Mouse (Mus musculus): ENCODE results near the gene Gm9837.
"Not testable (repeated sequence)": the region's sequence is repeated elsewhere in the genome, so short reads cannot be mapped to it uniquely, and the experiment has no call there.

The Gm9837 gene

DNA sequence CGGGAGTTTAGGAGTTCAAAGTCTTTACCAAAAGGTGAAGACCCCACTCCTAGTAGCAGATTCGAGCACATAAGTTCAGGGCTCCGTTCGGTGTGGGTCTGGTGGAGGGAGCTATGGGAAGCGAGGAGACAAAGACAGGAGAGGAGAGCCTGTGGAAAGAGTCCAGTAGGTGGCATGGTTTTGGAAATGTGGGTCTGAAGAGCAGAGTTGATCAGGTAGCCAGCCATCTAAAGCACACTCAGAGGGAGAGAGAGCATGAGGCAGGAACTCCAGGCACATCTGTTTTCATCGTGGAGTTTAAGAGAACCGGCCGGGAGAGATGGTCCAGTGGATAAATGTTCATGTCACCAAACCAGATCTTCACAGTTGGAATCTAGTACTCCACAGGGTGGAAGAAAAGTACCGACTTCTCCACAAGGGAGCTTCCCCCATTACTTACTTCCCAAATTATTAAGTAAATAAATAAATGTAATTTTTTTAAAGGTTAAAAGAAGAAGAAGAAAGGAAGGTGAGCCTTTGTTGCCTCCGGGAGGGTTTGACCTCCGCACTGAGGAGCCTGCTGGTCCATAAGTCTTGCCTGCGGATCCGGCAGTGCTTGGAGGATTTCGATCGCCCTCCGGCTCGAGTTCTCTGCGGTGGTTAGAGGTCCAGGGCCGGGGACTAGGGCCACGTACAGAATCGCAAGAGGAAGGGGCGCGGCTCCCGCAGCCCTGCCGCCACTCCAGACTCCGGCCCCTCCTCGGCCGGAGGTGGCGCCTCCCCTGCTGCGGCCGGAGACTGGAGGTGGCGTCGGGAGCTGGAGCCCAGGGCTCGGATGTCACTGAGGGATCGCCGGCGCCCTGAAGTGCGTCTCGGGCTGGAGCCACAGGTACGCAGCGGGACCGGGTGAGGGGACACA is 13.6 kb downstream of the Gm9837 start, which contains the start of the genes Gm10447 and Shroom1:
Gm10447 (minus strand) TSS at position 637 of the 898 bp plus-strand sequence.
Shroom1 (plus strand) TSS at position 732 of the 898 bp plus-strand sequence.
- DNase-seq (ENCODE audit: extremely low read depth, low read depth) = no peak

DNA sequence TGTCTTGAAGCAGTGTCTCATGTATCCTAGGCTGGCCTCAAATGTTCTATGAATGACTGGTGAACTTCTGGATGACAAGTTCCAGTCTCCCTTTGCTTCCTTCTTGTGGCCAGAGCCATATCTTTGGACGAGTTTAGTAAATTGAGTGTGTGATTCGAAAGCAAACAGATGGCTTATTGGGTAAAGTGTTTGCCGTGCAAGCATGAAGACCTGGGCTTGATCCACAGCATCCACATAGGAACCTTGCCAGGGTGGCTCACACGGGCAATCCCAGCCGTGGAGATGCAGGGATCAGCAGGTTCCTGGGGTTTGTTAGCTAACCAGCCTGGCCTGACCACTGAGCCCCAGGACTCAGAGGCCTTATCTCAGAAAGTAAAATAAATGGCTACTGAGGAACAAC is 17.2 kb downstream of the Gm9837 start:
- DNase-seq (ENCODE audit: extremely low read depth, low read depth) = no peak

DNA sequence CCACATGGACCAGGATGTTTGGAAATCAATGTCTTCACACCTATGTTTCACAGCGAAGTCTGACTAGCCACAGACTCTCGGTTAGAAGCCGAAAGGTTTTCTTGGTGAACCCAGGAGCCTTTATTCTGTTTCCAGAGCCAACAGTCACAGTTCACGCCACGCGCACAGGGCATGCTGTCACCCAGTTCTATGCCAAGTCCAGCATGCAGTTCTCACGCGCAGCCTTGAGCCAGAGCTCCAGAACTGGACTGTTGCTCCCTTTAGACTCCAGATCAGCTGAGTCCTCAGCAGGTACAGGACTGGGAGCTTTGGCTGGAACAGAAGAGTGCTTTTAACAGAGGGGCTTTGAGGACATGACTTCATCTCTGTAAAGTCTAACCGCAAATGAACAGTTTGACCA is 17.9 kb downstream of the Gm9837 start:
- DNase-seq (ENCODE audit: extremely low read depth, low read depth) = no peak

DNA sequence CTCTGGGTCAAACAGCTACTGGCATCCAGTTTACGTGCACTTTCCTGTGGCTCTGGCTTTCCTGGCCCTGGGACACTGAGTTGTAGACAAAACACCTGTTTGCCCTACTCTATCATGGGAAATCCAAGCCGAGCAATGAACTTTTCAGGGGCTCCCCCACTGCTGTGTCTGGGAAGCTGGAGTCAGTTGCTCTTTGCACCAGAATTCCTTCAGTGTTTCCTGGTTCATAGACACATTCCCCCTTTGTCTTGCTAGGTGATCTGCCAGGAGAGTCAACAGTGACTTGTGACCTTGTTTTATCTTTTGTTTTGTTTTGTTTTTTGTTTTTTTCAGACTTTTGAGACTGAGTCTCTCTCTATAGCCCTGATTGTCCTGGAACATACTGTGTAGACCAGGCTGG is 18.9 kb downstream of the Gm9837 start:
- no peak for DNase-seq (ENCODE audit: extremely low read depth, low read depth)

DNA sequence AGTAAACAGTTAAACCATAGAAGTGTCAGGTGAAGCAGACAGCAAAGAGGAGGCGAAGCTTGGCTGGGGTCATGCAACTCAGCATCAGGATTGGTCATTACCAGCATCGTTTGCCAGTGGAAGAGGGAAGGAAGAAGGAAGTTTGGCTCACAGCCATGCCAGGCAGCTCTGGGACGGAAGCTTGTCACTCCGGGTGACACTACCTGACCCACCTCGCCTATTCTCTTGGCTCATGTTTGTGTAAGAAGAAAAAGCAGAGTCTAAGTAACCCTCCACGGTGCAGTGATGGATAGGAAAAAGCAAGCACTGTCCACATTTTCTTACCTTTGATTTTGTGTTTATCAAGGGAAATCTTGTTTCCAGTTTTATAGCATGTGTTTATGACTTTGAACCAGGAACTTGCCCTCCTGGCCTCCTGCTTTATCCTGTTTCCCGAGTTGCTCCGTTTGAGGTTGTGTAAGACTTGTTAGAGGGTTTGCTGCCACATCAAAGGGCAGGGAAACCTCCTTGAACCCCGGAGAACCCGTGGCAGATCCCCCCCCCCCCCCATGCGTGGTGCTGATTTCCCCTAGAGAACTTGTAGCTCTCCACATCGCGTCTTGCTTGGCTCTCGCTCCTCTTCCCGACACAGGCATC is 20.1 kb downstream of the Gm9837 start:
- no peak for DNase-seq (ENCODE audit: extremely low read depth, low read depth)

DNA sequence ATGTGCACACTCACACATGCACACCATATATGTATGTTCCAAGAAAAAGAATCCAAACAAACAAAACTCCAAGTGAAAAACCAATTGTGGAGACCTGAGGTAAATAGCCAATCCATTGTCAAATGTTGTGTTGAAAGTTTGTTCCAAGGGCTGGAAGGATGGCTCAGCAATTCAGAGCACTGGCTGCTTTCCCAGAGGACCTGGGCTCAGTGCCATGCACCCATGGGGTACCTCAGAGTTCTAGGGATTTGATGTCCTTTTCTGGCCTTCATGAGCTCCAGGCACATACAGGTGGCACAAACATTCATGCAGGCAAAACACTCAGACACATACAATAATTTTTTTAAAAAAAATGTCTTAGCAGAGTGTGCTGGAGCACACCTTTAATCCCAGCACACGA is 21.8 kb downstream of the Gm9837 start:
- no peak for DNase-seq (ENCODE audit: extremely low read depth, low read depth)

DNA sequence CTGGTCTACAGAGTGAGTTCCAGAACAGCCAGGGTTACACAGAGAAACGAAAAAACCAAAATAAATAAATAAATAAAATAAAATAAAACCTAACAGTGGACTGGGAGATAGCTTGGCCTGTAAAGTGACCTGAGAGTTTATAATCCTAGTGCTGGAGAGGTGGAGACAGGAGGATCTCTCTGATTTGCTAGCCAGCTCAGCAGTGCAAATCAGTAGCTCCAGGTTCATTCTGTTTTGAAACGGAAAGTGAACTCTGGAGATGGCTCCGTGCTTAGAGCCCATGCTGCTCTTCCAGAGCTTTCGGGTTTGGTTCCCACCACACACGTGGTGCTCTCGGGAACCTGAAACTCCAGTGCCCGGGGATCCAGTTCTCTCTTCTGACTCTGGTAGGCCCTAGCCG is 22.3 kb downstream of the Gm9837 start:
- DNase-seq (ENCODE audit: extremely low read depth, low read depth) = no peak

DNA sequence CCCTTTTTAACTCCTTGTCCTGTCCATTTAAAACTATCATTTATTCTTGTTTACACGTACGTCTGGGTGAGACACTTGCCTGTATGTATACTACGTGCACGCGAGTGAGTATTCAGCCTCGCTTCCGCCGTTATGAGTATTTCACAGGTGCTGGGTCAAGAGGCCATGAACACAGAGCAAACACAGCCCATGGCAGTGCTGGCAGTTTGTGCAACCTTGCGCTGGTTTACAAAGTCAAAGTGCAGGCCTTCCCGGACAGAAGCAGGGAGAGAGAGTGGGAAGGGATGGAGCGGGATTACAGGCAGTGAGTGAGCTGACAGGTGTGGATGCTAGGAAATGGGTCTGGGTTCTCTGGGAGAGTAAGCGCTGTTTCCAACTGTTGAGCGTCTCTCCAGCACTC is 24.1 kb downstream of the Gm9837 start:
- no peak for DNase-seq (ENCODE audit: extremely low read depth, low read depth)

DNA sequence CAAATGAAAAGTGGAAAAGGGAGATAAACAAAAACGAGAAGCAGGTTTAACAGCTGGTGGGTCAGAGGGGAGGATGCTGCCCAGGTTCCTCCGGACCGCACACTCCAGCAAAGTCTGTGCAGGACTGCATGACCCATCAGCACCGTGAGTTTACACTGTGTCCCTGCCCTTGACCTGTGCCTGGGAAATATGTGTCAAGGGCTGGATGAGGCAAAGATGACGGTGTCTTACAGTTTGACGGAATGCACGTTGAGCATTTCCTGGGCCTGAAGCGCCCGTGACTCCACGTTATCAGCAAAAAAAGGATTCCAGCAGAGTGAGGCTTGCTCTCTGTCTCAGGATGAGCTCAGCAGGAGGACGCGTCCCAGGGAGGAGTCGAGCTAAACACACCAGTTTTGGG is 24.7 kb downstream of the Gm9837 start:
- no peak for DNase-seq (ENCODE audit: extremely low read depth, low read depth)

DNA sequence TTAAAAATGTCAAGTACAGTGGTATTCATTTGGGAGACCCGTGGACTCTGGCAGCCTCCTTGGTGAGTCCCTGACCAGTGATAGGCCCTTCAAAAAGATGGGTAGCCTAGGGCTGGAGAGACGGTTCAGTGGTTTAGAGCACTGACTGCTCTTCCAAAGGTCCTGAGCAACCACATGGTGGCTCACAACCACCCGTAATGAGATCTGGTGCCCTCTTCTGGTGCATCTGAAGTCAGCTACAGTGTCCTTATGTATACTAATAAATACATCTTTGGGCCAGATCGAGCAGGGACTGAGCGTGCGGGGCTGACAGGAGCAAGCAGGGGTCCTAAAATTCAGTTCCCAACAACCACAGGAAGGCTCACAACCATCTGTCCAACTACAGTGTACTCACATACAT is 26.4 kb downstream of the Gm9837 start:
- DNase-seq (ENCODE audit: extremely low read depth, low read depth) = peak; percentile 39

DNA sequence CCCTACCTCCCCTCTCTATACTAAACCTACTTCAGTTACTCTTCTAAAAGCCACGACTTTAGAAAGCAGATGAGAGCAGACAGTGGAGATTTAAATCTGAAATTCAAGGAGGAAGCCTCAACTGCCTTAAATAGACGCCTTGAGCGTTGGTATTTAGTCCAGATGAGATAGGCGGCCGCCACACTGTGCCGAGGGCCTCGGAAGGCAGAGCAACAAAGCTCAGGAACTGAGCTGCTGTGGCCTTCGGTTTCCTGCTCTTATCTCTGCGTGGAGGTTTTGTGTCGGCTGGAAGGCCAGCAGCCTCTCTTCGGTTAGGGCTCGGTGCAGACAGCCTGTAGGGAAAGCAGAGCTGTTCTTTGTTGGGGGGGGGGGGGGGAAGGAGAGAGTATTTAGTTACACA is 28.4 kb downstream of the Gm9837 start:
- DNase-seq (ENCODE audit: extremely low read depth, low read depth) = peak; percentile 36

DNA sequence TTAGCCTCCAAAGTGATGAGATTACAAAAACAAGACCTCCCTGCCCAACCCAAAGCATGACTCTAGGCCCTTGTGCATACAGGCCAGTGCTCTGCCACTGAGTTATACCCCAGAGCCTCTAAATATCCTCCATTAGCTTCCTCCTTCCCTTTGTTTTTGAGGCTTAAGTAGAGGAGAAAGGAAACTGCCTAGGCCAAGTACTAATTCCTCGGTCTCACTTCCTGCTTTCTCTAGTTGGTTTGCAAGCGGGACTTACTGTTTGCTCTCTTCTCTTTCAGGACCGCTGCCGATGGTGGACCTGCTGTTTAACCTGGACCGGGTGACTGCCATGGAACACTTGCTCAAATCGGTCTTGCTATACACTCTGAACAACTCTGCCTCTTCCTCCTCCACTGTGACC is 33.9 kb downstream of the Gm9837 start:
- DNase-seq (ENCODE audit: extremely low read depth, low read depth) = no peak

DNA sequence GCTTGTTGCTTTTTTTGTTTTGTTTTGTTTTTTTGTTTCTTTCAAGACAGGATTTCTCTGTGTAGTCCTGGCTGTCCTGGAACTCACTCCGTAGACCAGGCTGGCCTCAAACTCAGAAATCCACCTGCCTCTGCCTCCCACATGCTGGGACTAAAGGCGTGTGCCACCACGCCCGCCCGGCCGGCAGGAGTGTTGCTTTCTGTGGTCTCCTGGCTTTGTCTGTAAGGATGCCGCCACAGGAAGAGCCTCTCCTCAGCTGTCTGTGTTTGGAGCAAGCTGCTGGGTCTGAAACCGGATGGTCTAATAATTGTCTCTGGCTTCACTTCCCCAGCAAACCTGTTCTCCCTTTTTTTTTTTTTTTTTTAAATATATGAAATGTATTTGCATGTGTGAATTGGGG is 34.8 kb downstream of the Gm9837 start:
- no peak for DNase-seq (ENCODE audit: extremely low read depth, low read depth)

DNA sequence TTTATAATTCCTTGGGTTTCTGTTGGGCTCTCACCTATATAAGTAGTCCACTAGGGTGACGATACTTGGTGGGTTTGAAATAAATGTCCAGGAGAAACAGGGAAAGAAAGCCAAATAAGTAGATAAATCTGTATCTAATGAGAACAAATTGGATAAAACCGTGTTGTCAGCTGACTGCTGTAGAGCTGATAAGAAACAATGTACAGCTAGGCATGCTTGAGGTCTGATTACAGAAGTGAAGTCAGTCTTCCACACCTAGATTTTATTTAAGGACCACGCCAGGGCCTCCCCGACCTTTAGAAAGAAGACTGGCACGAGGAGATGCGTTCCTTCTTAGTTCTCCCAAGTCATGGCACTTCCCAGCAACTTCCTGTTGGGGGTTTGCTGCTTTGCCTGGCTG is 37.2 kb downstream of the Gm9837 start:
- no peak for DNase-seq (ENCODE audit: extremely low read depth, low read depth)

DNA sequence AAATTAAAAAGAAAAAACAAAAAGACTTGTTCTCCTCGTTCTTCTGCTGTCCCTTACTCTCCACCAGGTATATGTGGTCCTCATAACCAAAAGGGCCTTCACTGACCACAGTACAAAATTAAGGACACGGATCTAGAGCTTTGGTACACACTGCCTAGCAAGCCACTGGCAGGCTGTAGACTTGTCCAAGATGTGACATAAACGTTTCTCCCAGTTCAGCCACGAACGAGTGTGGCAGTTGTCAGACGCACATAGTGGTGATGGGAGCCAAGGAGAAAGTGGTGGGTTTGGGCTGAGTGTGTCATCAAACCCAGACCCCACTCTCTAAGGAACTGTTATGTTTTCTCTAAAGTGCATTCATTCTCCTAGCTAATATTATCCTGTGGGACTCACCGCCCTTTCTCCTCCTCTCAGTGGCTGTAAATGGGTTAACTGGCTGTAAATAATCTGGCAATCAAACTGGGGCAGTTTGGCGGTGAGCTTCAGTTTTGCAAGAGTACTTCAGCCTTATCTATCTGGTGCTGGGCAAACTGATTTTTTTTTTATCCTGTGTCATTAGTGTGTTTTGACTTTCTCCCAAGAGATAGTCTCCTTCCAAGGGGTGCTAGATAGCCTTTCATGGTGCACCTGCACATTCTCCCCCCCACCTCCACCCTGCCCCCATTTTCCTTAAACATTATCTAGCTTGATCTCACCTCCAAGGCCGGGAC is 38.8 kb downstream of the Gm9837 start:
- no peak for DNase-seq (ENCODE audit: extremely low read depth, low read depth)

DNA sequence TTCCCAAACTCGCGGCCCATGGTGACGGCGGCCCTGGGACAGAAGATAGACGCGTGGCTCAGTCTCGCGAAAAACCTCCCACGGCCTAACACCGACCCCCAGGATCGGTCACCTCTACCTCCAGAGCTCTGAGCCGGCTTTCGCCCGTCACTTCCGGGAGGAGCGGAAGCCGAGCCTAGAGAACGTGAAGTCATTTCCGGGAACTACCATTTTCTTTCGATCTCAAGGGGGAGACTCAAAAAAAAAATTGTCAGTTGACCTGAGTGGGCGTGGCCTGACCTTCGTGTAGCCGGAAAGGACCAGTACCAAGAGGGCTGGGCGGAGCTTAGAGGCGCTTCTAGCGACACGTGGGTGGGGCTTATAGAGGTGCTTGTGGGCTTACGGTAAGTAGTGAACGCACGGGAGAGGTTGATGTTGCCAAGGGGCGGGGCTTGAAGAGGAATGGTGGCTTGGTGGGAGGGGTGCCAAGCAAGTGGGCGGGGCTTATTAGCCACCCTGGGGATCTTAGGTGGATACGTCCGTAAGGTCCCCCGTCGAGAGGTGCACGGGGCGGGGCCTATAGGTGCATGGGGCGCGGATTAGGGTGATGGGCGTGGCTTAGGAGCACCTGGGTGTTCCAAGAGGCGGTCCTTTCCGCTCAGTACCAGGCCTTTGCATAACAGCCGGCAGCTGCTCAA is 39.5 kb downstream of the Gm9837 start, which contains the start of the genes Uqcrq and Gdf9:
Uqcrq (minus strand) TSS at position 162 of the 677 bp plus-strand sequence.
Gdf9 (plus strand) TSS at position 354 of the 677 bp plus-strand sequence.
- peak; percentile 100 for DNase-seq (ENCODE audit: extremely low read depth, low read depth)

DNA sequence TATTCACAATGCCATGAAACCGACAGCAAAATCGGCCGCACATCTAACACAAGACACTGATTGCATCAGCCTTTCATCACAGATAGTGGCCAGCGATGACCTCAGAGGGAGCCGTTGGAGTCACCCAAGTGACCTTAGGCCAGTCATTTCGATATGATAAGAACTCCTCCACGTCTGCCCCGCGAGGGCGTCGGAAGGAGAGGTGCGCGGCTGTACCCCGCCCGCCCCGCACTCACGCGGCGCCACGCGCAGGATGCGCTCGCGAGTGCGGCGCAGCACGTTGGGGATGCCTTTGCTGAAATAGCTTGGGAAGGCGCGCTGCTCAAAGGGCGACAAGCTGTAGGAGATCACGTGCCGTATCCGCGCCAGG is 40.0 kb downstream of the Gm9837 start:
- DNase-seq (ENCODE audit: extremely low read depth, low read depth) = no peak

DNA sequence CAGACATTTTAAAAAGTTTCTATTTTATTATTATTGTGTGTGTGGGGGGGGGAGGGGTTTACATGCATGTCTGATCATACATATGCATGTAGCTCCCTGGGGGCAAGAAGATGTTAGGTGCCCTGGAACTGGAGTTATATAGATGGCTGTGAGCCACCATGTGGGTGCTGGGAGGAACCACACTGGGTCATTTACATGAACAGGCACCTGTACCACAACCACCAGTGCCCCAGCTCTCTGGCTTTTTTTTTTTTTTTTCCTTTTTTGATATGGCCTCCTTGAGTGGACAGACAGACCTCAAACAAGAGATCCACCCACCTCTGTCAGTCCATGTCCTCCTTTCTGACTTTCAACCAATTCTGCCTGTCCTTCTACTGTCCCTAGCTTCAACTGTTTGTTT is 41.1 kb downstream of the Gm9837 start:
- DNase-seq (ENCODE audit: extremely low read depth, low read depth) = no peak

DNA sequence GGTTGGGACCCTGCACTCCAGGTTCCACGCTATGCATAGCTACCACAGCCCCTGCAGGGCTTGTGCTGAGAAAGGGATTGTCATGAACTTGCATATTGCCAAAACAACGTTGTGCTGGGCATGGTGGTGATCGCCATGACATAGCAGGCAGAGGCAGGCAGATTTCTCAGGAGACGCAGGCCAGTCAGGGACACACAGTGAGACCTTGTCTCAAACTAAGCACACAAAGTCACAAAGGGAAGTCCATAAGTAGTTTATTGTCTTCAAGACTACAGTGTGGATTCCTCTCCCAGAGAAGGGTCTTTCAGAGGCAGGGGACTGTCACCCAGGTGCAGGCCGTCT is 41.6 kb downstream of the Gm9837 start:
- no peak for DNase-seq (ENCODE audit: extremely low read depth, low read depth)

DNA sequence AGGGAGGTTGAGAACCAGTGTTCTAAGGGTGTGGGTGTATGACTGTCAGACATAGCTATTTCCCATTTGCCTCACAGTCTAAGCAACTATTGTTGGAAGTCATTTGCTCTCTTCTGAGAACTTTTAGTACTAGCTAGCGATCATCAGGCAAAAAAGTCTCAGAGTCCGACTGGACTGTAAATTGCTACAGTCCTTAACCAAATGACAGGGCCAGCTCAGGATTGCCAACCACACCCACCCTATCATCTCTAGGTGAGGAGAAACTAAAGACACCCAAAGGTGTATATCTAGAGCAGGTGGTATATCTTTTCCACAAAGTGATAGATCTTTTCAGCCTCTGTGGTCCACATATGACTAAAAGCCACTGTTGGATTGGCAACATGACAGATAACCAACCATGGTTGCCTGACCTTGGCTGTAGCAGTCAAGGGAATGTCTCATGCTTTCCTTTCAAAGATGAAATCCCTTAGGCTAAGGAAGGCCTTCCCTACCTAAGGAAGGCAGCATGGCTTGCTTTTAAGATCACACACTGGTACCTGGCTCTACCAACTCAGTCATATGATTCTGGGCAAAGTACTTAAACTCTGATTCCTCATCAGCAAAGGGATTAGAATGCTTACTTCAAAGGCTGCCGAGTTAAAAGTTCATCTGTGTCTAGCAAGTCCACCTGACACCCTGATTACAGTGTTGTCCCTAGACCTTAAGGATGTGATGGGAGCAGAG is 42.1 kb downstream of the Gm9837 start:
- DNase-seq (ENCODE audit: extremely low read depth, low read depth) = no peak

DNA sequence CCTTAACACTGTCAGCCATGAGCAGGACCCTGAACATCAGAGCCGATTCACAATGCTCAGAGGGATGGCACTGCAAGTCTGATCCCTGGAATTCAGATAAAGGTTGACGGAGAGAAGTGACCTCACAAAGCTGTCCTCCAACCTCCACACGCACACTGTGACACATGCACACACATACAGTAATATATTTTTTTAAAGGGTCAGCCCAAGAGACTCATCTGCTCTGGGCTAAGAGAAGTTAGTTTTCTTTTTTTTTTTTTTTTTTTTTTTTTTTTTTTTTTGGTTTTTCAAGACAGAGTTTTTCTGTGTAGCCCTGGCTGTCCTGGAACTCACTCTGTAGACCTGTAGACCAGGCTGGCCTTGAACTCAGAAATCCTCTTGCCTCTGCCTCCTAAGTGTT is 43.4 kb downstream of the Gm9837 start:
- DNase-seq (ENCODE audit: extremely low read depth, low read depth) = not testable (repeated sequence)

All from MEL-GATA-1-ER (cell line).